Mouse (Mus musculus) cerebellum, adult 2 months (tissue): ENCODE measurements around the gene Hcar2.

Experiments
- CTCF ChIP-seq: fragments of 200-500 bp; IDR thresholded peaks from 2 replicates; pipeline ENCODE4 v1.5.1; 2011; ENCODE audit warnings: low read depth, mild to moderate bottlenecking, control low read depth, low read length, moderate library complexity, borderline replicate concordance; ENCODE audit not compliant: insufficient read depth
- POLR2A ChIP-seq: fragments of 200-500 bp; IDR thresholded peaks from 2 replicates; pipeline ENCODE4 v1.6.1; 2011; ENCODE audit warnings: low read length, control low read depth, borderline replicate concordance; ENCODE audit not compliant: insufficient read depth

GRCm38 (mm10) chr5:123851398-123851797, 13.9 kb downstream of the Hcar2 start:
- no peak for TF ChIP-seq CTCF
- no peak for TF ChIP-seq POLR2A
